Mouse (Mus musculus) v-Abl transformed pro-B cells (cell line): ENCODE measurements at regions not wholly inside any gene's neighbourhood (a gene's known extent, or its start where the extent isn't known, plus 50 kb on each side); places are given as distances from the start of the nearest gene placed in this dataset.

Experiments used
- in situ Hi-C, 2 experiments: fragments of 400-800 bp; cut with MboI; formaldehyde crosslinking; loops; one replicate each; pipeline ENCODE4 v1.15.1; 2025; ENCODE audit not compliant: unreplicated experiment in 2 of 2

DNA sequence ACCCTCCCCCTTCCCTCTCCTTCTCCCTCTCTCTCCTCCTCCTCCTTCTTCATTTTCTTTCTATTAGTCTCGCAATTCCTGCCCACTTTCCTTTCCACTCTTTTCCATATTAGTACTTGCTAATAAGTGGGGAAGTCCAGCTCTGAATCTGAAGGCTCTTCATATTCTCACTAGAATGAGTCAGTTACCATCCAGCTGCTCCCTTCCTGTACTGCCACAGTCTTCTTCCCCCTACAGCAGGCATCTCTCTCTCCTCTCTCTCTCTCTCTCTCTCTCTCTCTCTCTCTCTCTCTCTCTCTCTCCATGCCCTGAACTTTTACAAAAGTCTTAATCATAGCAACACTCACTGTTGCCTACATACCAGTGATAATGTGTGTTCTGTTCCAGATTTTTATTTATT, 226.6 kb upstream of the Pter start:
- in situ Hi-C loops, result no loop called here

DNA sequence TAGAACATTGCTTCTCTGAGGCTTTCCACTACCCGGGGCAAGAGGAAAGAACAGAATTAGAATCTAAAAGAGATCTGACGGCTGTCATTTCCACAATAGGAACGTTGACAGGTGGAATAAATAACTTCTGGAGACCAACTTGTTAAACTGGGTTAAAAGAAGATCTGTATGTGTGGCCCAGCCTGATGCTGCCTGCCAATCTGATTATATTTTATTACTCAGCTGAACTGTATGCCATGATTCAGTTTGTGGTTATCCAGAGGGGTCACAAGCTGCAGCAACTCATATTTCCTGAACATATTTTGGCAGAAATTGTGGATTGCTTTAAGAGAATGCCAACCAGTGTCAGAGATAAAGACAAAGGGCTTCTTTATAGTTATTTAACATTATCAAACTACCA, 224.5 kb upstream of the Pter start:
- in situ Hi-C loops, result no loop called here

DNA sequence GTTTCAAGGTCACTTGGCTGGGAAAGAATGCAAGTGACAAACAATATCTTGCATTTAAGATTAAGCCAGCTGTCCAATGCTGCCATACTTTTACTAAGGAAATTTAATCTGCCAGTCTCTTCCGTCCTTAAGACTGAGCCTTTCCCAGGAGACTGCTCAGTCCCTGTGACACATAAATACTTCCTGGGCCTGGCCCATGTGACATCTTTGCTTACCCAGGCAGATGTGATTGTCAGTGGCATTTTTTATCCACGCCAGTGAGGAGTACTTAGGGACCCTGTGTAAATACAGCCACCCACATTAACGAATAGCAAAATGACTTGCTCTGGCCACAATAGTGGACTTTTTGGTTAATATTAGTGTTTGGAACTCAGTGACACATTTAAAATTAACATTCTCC, 216.3 kb upstream of the Pter start:
- in situ Hi-C loops, result loop anchor here (5.0 to 25.0 kb wide), 3 partner anchors 263 to 880 kb away; no protein-coding TSS in a partner anchor

DNA sequence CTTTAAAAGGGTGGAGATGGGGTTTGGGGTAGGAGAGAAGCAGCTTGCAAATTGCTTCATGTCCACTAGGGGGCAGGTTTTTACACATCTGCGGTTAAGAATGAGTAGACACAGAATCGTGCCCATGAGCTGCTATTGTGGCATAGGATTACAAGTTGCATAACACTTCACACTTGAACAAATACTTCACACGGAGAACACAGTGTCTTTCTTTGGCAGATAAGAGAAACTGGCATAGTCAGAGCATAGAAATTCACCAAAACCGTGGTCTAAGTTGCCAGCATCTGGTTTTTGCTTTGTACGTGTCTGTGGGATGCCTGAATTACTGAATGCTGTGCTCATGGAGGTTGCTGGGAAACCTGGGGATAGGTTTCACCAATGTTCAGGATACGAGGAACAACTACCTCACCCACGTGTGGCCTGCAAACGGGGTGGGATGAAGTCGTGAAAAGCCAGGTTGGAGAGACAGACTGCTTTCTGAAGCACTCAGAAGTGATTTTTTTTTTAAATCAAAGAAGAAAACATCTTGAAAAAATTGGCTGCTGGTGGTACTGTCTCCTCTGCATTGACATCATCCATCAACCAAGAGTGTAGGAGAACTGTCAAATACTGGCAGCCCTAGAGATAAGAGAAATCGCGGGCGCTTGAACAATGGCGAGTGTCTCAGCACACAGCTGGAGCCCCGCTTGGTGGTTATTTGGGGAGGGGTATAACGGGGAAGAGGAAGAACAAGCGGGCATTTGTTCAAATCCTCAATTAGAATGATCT, 214.5 kb upstream of the Pter start:
- in situ Hi-C loops, result loop anchor here (5.0 to 25.0 kb wide), 3 partner anchors 265 to 878 kb away; no protein-coding TSS in a partner anchor

DNA sequence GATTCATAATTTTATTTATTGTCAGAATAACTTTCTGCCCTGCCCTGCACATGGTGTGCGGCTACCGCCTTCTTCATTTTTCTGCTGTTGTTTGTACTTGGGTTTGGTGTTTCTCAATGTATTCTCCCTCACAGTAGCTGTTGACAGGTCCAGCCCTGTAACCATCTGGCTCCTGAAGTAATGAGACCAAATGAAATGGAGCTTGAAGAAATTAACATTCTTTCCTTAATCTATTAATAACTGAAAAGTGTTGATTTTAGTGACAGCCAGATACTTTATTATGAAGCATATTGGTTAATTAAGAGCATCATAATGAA, 214.0 kb upstream of the Pter start:
- in situ Hi-C loops, result loop anchor here (5.0 to 25.0 kb wide), 4 partner anchors 265 to 877 kb away; no protein-coding TSS in a partner anchor

DNA sequence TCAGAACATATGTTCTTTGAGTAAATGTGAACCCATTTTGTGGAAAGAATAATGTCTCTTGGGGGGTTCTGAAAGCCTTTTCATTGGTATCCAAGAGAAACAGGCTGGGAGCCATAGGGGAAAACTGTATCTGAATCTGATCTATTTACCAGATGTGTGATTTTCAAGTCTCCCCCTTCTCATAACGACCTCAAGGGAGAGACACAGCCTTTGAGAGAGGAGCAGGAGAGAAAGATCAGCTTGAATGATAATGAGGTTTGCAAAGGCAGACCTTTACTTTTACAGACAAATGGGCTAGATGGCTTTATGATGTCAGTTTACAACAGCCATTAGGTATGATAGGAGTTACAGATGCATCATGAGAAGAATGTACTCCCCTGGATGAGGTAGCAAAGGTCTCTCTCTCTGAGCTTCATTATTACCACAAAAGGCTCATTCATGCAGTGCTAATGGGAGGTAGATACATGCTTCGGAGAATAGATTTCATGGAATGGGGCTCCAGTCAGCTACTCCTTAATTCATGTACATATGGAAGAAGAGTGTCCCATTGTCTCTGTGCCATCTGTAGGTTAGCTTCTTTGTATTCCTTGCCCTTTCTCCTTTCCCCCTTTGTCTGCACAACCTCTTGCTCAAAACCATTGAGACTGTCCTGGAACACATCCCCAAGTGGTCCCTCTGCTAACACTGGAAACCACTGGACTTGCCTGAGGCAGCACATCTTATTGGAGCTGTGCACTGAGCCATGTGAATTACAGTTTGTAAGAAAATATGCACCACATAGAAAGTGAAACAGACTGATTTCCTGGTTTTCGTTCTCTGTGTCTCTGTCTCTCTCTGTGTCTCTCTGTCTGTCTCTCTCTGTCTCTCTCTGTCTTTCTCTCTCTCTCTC, 207.5 kb upstream of the Pter start:
- in situ Hi-C loops, result loop anchor here in 1 of 2 experiments (10.0 to 25.0 kb wide), 2 partner anchors 282 to 871 kb away; no protein-coding TSS in a partner anchor

DNA sequence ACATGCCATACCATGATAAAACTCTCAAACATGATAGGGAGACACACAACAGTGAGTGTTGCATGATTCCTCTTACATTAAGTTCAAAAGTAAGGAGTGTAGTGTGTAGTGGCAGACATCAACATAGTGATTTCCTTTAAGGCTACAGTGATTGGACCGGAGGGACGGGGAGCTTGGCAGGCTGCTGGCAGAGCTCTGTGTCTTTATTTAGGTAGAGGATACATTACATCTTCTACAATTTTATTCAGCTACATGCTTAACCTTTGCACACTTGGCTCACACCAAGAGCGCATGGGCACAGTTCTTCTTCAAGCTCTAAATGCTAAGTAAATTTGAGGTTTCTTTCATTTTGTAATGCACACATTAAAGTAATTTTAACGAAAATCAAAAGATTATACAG, 194.6 kb upstream of the Pter start:
- in situ Hi-C loops, result loop anchor here in 1 of 2 experiments (25.0 kb wide), 1 partner anchor 908 kb away; no protein-coding TSS in a partner anchor

DNA sequence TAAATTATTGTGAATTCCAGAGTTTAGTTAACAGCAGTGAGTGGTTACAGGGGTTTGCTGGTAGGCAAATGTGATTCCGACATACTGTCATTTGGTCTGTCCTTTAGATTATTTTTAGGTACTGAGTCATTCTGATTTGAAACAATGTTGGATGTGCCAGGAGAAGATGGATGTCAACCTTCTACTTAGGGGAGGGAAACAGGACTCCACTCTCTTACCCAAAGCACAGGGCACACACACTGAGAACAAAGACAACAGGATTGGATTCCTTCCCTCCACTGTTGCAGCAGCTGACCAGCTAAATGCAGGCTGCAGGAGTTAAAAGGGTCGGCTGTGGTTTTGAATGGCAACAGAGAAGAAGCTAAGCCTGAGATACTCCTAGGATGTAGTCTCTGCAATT, 186.7 kb upstream of the Pter start:
- in situ Hi-C loops, result loop anchor here in 1 of 2 experiments (25.0 kb wide), 1 partner anchor 900 kb away; no protein-coding TSS in a partner anchor

DNA sequence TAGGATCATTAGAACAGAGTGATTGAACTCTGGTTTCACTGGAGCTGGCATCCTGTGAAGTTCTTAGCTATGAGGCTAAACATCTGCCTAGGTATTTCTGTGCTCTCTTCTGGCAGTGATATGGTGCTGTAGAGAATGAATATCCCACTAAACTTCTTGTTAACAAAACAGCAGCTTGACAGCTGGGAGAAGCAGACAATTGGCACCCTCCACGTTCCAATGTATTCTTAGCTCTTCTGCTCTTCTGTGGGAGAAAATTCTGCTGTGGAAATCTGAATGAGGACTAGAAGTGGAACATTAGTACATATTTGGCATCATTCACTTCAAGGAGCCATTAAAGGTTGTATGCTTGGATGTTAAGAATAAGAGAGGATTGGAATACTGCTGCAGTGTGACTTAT, 177.0 kb upstream of the Pter start:
- in situ Hi-C loops, result loop anchor here in 1 of 2 experiments (25.0 kb wide), 1 partner anchor 890 kb away; no protein-coding TSS in a partner anchor

DNA sequence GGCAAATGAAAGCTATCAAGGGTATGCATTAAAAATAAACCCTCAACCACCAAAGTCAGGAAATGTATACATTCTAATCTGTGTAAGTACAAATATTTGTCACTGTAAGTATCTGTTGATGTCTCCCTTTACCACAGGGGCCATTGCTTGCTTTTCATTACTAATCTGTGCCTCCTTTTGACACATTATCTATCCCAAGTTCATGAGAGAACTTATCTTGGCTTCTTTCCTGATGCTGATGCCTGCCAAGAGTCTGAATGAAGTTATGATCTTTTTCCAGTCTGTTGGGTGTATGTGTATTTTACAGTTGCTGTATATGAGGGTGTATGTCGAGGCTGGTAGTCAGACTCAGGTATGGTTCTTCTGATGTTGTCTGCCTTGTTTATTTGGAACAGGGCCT, 165.0 kb upstream of the Pter start:
- in situ Hi-C loops, result no loop called here

DNA sequence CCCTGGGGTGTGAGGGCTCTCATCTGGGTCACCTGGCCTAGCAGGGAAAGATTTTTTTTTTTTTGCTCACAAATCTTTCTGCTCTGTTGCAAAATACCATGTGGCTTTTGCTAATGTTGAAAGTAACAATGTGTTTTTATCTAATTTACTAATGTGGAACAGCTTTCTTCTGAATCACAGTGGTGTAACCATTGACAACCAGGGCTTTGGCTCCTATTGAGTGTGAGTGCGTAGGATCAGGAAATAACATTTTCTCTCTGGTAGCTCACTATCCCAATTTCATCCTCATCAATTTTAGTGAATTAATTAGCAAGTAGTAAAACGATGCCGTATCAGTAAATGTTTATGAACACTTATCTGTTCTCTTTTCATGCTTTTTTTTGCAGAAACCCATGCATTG, 163.9 kb upstream of the Pter start:
- in situ Hi-C loops, result no loop called here

DNA sequence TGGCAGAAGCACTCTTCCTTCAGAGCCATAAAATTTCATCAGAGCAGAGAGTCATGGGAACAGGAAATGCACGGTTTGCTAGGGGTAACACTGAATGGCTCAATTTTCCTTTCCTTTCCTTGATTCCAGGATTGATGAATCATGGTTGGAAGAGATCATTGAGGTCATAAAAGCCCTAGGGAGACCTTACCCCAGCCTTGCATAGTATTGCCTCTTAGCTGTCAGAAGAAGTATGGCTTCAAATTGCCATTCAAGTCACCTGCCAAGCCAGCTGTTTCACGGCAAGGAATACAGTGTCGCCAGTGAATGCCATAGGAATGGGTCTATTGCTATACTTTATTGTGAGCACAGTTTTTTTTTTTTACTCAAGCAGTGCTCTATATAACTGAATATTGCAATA, 162.4 kb upstream of the Pter start:
- in situ Hi-C loops, result no loop called here

DNA sequence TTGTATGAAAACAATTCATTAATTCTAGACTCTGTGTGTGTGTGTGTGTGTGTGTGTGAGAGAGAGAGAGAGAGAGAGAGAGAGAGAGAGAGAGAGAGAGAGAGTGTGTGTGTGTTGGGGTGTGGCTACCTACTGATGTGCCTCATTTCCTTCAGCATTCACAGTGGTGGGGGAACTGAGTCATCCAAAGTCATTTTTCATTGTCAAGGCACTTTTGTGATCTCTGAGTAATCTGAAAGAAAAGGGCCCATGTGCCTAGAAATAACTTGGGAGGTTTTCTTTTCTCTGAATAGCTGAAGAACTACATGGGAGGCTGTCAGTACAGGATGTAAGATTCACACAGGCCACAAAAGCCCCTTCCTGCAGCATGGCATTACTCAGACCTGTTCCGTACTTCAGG, 159.3 kb upstream of the Pter start:
- in situ Hi-C loops, result no loop called here

DNA sequence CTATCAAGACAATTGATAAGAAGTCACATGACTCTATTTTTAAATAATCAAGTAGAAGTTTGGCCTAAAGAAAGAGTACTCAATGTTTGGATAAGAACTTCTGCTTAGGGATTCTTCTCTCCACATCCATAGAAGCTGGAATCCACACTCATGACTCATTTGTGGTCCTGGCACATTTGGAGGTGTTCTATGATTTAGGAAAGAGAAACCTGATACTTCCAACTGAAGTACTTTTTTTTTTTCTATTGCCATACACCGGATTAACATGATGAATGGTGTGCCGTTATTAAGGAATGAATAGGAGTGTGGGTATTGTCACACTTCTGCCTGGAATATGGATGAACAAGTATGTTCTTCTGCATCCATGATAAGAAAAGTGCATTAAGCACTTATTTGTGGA, 158.5 kb upstream of the Pter start:
- in situ Hi-C loops, result no loop called here

DNA sequence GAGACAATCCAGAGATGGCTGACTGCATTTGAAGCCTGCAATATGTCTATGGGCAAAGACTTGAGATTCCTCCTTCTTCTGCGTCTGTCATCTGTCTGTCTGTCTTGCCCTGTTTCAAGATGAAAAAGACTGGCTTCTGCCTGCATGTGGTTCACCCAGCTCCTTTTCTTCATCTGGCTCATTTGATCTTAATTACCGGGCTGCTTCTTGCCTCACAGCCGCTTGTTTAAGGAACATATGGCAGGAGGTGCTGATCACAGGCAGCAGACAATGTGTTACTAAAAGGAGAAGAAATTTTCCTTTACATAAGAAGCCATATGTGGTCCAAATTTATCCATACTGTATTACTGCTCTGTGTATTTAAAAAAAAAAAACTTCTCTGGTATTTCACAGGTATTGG, 147.0 kb upstream of the Pter start:
- in situ Hi-C loops, result no loop called here

DNA sequence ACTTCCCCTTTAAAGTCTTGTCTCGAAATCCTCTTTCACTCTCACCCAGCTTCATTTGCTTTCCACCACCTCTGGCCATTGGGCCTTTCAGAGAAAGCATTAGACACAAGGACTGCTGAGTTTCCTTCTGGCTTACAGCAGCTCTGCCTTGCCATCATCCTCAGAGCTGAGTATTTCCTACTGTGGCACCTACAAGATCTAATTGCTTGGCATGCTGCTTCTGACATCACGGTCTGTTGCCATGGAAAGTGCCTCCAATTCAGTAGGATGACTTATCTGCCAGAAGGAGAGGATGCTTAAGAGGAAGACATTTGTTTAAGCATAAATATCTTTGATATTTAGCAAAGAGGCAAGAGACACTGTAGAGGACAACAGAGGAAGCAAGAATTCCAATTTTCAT, 146.1 kb upstream of the Pter start:
- in situ Hi-C loops, result no loop called here

DNA sequence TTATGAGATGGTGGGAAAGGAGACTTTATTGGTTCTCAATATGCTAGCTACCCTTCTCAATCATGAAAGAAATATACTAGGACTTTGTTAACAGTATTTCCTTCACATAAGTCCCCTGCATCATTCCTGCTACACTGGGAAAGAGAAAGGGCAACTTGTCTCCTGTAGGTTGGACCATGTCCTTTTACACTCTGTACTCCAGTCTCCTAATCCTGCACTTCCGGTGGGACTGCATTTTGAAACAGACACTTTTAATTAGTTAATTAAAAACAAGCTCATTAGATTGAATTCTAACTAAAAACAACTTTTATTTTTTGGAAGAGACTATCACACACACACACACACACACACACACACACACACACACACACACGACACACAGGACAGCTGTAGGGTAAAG, 131.2 kb upstream of the Pter start:
- in situ Hi-C loops, result no loop called here

DNA sequence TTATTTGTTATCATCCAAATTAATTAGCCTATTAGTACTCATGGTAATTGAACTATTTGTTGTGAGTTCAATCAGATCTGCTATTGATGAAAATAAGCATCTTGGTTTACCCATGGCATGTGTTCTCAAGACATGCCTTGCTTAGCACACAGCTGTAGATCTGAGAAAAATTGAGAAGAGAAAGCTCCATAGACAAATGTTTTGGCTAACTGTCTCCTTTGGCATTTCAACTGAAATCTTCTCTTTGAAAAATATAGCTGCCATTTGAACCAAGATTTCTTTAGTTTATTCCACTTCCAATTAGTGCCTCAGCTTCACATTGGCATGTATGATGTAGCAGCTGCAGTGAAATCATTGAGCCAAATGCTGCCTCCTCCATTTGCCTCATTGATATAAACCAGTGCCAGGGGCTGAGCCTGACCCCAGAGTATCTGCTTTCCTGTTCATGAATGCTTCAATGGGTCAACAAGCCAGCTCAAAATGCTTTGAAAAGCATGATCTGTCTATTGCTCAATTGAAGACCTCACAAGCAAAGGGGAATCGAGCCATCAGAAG, 126.1 kb upstream of the Pter start:
- in situ Hi-C loops, result no loop called here

DNA sequence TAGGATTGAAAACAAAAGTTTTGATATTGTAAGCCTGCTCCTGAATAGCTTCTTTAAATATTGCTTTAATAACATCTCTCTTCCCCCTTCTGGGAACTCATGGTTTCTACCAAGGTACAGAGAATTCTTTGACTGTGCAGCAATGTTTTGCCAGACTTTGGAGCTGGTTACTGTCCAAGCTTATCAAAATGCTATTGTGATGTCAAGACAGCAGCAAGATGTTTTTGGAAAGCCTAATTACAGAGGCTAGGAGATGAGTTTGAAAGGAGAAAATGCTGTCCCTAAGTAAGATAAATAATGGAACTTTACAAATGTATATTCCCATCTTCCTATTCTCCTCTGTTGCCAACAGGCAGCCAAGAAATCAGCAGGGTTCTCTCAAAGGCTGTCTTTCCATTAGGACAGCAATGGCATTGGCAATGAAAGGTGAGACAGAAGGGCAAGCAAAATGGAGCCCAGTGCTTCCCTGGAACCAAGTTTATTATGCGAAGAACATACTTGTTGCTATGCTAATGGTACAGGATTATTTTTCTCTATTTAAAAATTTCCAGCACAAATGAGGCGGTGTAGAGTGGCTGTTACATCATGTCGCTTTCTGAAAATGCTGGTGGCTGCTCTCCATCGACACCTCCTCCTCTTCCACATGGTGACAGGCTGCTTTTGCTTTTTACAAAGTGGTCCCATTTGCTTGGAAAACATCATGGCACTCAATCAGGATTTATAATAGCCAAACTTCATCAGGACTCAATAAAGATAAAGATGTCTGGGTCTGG, 124.5 kb upstream of the Pter start:
- in situ Hi-C loops, result no loop called here

DNA sequence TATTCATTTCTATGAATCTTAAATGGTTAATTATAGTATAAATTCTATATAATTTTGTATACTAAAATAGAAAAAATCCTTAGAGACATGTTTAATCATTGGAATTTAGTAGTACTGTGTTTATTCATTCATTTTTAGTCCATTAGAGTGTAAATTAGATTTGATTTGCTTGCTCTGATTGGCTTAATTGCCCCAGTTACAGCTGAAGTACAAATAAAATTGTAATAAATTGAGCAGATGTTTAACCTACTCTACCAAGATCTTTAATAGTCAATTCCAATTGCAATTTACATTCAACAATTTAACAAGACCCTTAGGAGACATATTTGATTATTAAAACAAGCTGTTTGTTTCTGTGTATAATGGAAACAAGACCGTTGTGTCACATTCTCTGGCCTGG, 121.2 kb upstream of the Pter start:
- in situ Hi-C loops, result no loop called here

DNA sequence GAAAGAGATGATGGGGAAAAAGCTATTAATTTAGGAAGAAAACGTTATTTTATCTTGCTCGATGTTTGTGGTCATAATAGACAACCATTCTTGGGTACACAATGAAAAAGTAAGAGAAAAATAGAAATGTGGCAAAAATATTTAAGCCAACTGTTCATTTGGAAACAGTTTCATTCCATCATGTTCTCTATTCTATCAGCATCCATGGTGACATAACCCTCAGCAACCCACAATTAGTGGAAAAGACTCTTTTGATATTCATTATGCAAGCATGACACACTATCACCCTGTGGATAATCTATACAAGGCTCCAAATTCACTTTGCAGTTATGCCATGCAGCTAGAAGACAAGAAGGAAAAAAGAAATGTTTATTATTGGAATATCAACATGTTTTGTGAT, 118.7 kb upstream of the Pter start:
- in situ Hi-C loops, result no loop called here
